In the genomic region with DNA sequence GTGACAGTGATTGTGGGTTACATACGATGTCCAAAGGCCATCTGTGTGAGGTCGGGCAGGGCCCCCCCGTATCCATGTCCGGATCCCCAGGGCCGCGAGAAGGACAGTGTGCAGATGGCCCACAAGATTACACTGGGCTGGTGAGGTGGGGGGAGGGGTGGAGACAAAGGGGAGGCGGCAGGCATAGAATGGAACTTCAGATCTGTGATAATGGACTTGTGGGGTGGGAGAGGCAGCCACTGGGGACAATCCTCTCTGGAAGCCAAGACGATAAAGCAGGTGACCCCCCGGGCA, we compare ENCODE assay signal across 8 mouse cellular contexts.
DNase-seq lines count a peak whose midpoint lies in the region; ATAC-seq lines count a peak whose summit lies in the region.

No protein-coding gene starts in this region.

- DNase-seq in heart, postnatal 14 days, result no peak
- peak; percentile 43 to 49 for DNase-seq in cerebellum, adult 18-20 months
- DNase-seq in hindbrain, embryonic 14.5 days (ENCODE audit: low spot score), result no peak
- no peak for DNase-seq in testis, postnatal 10 days (ENCODE audit: low spot score)
- no peak for DNase-seq in adrenal gland, postnatal 4 days (ENCODE audit: low spot score in 2 of 2)

- peaks cover 64% of the 10 kb centered on the region for H3K4me1 ChIP-seq in heart, embryonic 12.5 days (replicated peaks)
- H3K4me1 ChIP-seq in hindbrain, embryonic 14.5 days (replicated peaks; ENCODE audit: control insufficient read depth, insufficient read depth, low read length), result peaks cover 22% of the 10 kb centered on the region
- H3K4me1 ChIP-seq in midbrain, embryonic 12.5 days, result peaks cover 74% of the 10 kb centered on the region

- H3K9me3 ChIP-seq in heart, embryonic 12.5 days (replicated peaks), result 0 out of 2 replicates have a peak, but pooled peaks cover 6% of the 10 kb centered on the region
- no peaks in the 10 kb centered on the region for H3K9me3 ChIP-seq in hindbrain, embryonic 14.5 days (ENCODE audit: control insufficient read depth, low read length)
- H3K9me3 ChIP-seq in midbrain, embryonic 12.5 days, result no peaks in the 10 kb centered on the region

- H3K4me3 ChIP-seq in heart, embryonic 12.5 days, result no peak overlapping the region
- H3K4me3 ChIP-seq in hindbrain, embryonic 14.5 days (replicated peaks; ENCODE audit: low read length), result no peak overlapping the region
- no peak overlapping the region for H3K4me3 ChIP-seq in midbrain, embryonic 12.5 days

- 0 out of 2 replicates have a peak overlapping the region, but pooled peaks have one; percentile 42 for H3K27ac ChIP-seq in heart, embryonic 12.5 days (ENCODE audit: poor library complexity, severe bottlenecking)
- peak overlapping the region; percentile 80 for H3K27ac ChIP-seq in hindbrain, embryonic 14.5 days
- peak overlapping the region; percentile 87 for H3K27ac ChIP-seq in midbrain, embryonic 12.5 days (replicated peaks)

- WGBS in heart, embryonic 12.5 days, result 4% methylated on average over 9 of the region's 9 CpGs
- WGBS in hindbrain, embryonic 14.5 days, result 2% methylated on average over 9 of the region's 9 CpGs
- WGBS in midbrain, embryonic 12.5 days, result 1% methylated on average over 9 of the region's 9 CpGs

- peak overlapping the region; percentile 53 for H3K4me2 ChIP-seq in heart, embryonic 12.5 days
- H3K4me2 ChIP-seq in hindbrain, embryonic 14.5 days (replicated peaks), result no peak overlapping the region
- H3K4me2 ChIP-seq in midbrain, embryonic 12.5 days (replicated peaks), result peak overlapping the region; percentile 29

- H3K27me3 ChIP-seq in heart, embryonic 12.5 days (replicated peaks), result no peaks in the 10 kb centered on the region
- no peaks in the 10 kb centered on the region for H3K27me3 ChIP-seq in hindbrain, embryonic 14.5 days (ENCODE audit: control insufficient read depth, insufficient read depth, low read length)
- H3K27me3 ChIP-seq in midbrain, embryonic 12.5 days, result peaks cover 19% of the 10 kb centered on the region

- no peak for ATAC-seq in heart, embryonic 12.5 days (ENCODE audit: insufficient number of reproducible peaks, low FRiP score)
- peak; percentile 25; the same call in 1 of the 2 replicates for ATAC-seq in hindbrain, embryonic 14.5 days (ENCODE audit: low FRiP score)
- ATAC-seq in midbrain, embryonic 12.5 days (ENCODE audit: low FRiP score, low read depth), result peak; percentile 64
- no peak for ATAC-seq in granulocyte monocyte progenitor cell, adult 5-6 weeks (replicated peaks; ENCODE audit: poor library complexity, severe bottlenecking)

- 0 out of 2 replicates have a peak, but pooled peaks cover 3% of the 10 kb centered on the region for H3K36me3 ChIP-seq in heart, embryonic 12.5 days
- H3K36me3 ChIP-seq in hindbrain, embryonic 14.5 days (replicated peaks; ENCODE audit: control insufficient read depth, insufficient read depth), result no peaks in the 10 kb centered on the region
- H3K36me3 ChIP-seq in midbrain, embryonic 12.5 days, result no peaks in the 10 kb centered on the region

- 0 out of 2 replicates have a peak overlapping the region, but pooled peaks have one; percentile 21 for H3K9ac ChIP-seq in heart, embryonic 12.5 days
- H3K9ac ChIP-seq in hindbrain, embryonic 14.5 days, result peak overlapping the region; percentile 37
- peak overlapping the region; percentile 32; the same call in 1 of the 2 replicates for H3K9ac ChIP-seq in midbrain, embryonic 12.5 days (replicated peaks)

- intact Hi-C loops in heart, postnatal 14 days (cut with DNase I), result no loop called here

Comparison
In these comparisons a context has a peak if more than half of its experiments do, and no peak if none do; other contexts are left out.
1. ATAC-seq: peak in hindbrain, embryonic 14.5 days (single experiment) and midbrain, embryonic 12.5 days (single experiment); none in heart, embryonic 12.5 days (single experiment) and granulocyte monocyte progenitor cell, adult 5-6 weeks (single experiment).
2. DNase-seq: peak in cerebellum, adult 18-20 months (2 of 2); none in heart, postnatal 14 days (0 of 2), hindbrain, embryonic 14.5 days (single experiment), testis, postnatal 10 days (single experiment) and adrenal gland, postnatal 4 days (0 of 2).
3. Peak in every context shown above with its lines, with median percentiles within 50 percentile points of each other: H3K27ac ChIP-seq and H3K9ac ChIP-seq.